Mouse (Mus musculus) lung, adult 2 months (tissue): ENCODE measurements around the gene Cacna1a.

Experiments
- CTCF ChIP-seq: fragments of 200-500 bp; IDR thresholded peaks from 2 replicates; pipeline ENCODE4 v1.5.1; 2011; ENCODE audit warnings: mild to moderate bottlenecking, low read length, control low read depth; ENCODE audit not compliant: insufficient read depth
- POLR2A ChIP-seq: fragments of 200-500 bp; IDR thresholded peaks from 2 replicates; pipeline ENCODE4 v1.6.1; 2011; ENCODE audit warnings: low read depth, mild to moderate bottlenecking, control low read depth, low read length, borderline replicate concordance; ENCODE audit errors: extremely low read depth

DNA sequence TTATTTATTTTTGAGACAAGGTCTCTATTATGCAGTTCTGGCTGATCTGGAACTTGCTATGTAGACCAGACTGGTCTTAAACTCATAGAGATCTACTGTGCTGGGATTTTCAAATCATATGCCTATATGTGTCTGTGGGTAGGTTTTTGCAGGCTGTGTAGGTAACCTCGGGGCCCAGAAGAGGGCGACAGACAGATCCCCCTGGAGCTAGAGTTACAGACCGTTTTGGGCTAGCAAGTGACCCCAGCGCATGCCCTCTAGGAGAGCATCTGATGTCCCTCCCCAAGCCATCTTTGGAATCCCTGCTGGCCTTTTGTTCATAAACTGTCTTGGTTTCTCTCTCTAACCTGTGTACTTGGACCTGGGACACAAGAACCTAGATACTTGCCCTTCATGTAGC, 266.4 kb downstream of the Cacna1a start:
- TF ChIP-seq CTCF (no peak), POLR2A (no peak)
